Mouse (Mus musculus) stomach, postnatal 0 days (tissue): ENCODE data around the gene Coro2a.

Source experiments
- CTCF ChIP-seq: IDR thresholded peaks from 2 replicates; pipeline ENCODE4 v1.5.1; 2016; ENCODE audit warnings: antibody characterized with exemption, low read depth, mild to moderate bottlenecking, moderate library complexity
- EP300 ChIP-seq: optimal IDR thresholded peaks from 2 replicates; pipeline ENCODE3; 2016; ENCODE audit warnings: antibody characterized with exemption

DNA sequence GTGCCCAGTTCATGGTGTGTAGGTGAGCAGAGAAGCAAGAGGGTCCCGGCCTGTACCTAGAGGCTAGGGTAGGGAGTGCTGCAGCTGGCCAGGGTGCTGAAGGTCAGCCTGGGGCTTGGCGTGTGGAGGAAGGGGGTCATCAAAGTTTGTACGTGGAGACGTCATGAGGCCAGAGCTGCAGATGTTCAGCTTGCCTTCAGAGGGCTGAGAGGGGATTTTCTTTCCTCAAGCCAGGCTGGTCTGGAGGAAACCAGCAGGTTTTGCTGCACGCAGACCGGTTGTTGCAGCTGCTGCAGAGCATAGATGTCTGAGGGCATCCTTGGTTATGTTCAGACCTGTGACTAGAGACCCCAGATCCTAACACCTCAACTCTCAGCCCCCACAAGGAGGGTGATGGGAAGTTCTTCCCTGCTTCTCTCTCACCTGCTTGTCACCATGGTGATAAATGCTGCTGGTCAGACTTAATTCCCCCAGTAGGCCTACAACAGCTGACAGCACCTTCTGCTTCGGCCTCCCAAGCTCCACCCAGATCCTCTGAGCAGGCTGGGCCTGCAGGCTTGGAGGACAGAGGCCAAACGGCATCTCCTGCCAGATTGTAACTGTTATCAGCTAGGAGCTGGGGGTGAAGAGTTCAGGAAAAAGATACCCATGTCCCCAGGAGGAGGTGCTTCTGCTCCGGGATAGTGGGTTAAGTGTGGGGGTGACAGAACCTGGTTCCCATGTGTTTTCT is 27.8 kb downstream of the Coro2a start:
- no peak for TF ChIP-seq CTCF
- no peak for TF ChIP-seq EP300
